Comparison of ENCODE assay signal across 19 mouse cellular contexts in the genomic region with DNA sequence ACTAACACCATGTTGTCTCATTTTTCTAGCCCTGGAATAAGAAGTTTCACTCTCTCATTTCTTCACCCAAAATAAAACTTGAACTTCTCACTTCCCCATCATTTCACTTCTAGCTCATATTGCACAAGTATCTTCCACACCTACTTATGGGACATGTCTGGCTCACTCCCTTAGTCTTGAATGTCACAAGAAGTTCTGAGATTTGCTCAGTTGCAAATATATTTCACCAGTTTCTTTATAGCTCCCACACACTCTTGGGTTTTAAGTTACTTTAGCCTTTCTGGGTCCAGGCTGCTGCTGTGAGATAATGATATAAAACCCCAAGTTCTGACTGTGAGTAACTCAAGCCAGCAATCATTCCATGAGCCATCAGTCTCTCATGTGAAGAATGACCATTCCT.
DNase-seq lines count a peak whose midpoint lies in the region; TF ChIP-seq lines count a peak whose summit lies in the region.
"Had no signal": no experiment of that assay in that cellular context is flagged by ENCODE, and none has a peak within 500 bp of the region (broad histone marks: within the 10 kb centered on the region; RNA-seq: fewer than 3 reads in every experiment).

No protein-coding gene starts in this region.

- H3K4me3 ChIP-seq in left cerebral cortex, adult 2 months: no peak overlapping the region
- H3K4me3 ChIP-seq: forebrain, embryonic 10.5 days; forebrain, embryonic 13.5 days; gastrocnemius, adult 2 months; hindbrain, embryonic 12.5 days; hindbrain, embryonic 15.5 days had no signal

- peak; percentile 4 to 25 for DNase-seq in frontal cortex, postnatal 36 days (ENCODE audit: low spot score in 2 of 2)
- DNase-seq in frontal cortex, postnatal 10 days (ENCODE audit: low spot score in 2 of 2): no peak
- DNase-seq in left cerebral cortex, adult 9 months (ENCODE audit: low spot score in 2 of 2): peak; percentile 5 to 39
- DNase-seq in left cerebral cortex, adult 2 months (ENCODE audit: extremely low spot score in 1 of 2, low spot score in 2 of 2): no peak
- DNase-seq in brain, adult 2 months (ENCODE audit: low read depth, low spot score): peak; percentile 63
- peak; percentile 56 for DNase-seq in telencephalon, adult 2 months (ENCODE audit: low read depth, low spot score)
- DNase-seq: adrenal gland, adult 2 months; adrenal gland, postnatal 14 days; cerebellum, adult 18-20 months; cerebellum, adult 9-10 months; cerebellum, postnatal 14 days; forebrain, postnatal 0 days; gastrocnemius, adult 2 months; gastrocnemius, postnatal 14 days; heart, adult 11 months had no signal

- intact Hi-C loops in left cerebral cortex, adult 2 months (cut with DNase I): loop anchor here (5.0 kb wide), 1 partner anchor 349 kb away; the partner anchor contains the start of gene Plxna2

- H3K27ac ChIP-seq in left cerebral cortex, adult 2 months: no peak overlapping the region
- H3K27ac ChIP-seq: forebrain, embryonic 10.5 days; forebrain, embryonic 13.5 days; gastrocnemius, adult 2 months; hindbrain, embryonic 12.5 days; hindbrain, embryonic 15.5 days had no signal

- no peak for TF ChIP-seq CTCF in left cerebral cortex, adult 2 months (IDR thresholded peaks at IDR 0.05)

Comparison
In these comparisons a context has a peak if more than half of its experiments do, and no peak if none do; other contexts are left out.
1. DNase-seq: peak in frontal cortex, postnatal 36 days (2 of 2), left cerebral cortex, adult 9 months (2 of 2), brain, adult 2 months (single experiment) and telencephalon, adult 2 months (single experiment); none in frontal cortex, postnatal 10 days (0 of 2) and left cerebral cortex, adult 2 months (0 of 2).